Mouse (Mus musculus): ENCODE measurements around the gene Plekhg1.

GRCm38 (mm10) chr10:3949306-3949705, 209.1 kb downstream of the Plekhg1 start:
- TF ChIP-seq POLR2A (IDR thresholded peaks at IDR 0.05; ENCODE audit: low read depth, low read length), result no peak
- TF ChIP-seq CTCF (IDR thresholded peaks at IDR 0.05; ENCODE audit: borderline replicate concordance, insufficient read depth, low read length), result no peak
